Mouse (Mus musculus) splenic B cell, adult 2 months (primary cell): ENCODE data around the gene Zfp646.
"Not testable (repeated sequence)": the region's sequence is repeated elsewhere in the genome, so short reads cannot be mapped to it uniquely, and the experiment has no call there.

Experiments used
- DNase-seq: peaks from one replicate; pipeline ENCODE4 v3.0.0-alpha.2; 2011; ENCODE audit warnings: low read depth, low spot score
- H3K27me3 ChIP-seq: 2 replicates; pipeline ENCODE4 v1.6.1; 2012; ENCODE audit warnings: mild to moderate bottlenecking, low read length, moderate library complexity, mixed read lengths; ENCODE audit not compliant: control insufficient read depth, poor library complexity, insufficient read depth, severe bottlenecking
- H3K36me3 ChIP-seq: 2 replicates; pipeline ENCODE4 v1.6.1; 2012; ENCODE audit warnings: mild to moderate bottlenecking, low read length, moderate library complexity, mixed read lengths; ENCODE audit not compliant: control insufficient read depth, poor library complexity, insufficient read depth, severe bottlenecking

Zfp646 gene

DNA sequence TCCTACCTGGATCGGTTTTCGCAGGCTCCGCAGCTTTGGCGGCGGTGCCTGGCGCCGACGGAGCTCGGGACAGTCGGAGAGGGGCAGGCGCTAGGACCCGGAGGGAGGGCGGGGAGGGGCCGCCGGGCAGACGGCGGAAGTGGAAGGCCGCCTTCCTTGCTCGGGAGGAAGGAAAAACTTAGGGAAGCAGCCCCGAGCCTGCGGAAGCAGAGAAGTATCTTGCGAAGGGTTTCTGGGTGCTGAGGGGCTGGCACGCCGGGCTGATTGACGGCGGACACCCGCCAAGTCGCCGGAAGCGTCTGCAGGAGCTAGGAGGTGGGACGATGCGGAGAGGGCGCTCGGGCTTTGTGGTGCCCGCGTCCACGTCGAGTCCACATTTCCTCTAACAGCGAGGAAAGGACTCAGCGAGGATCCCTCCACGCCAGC is at the start of gene Zfp646:
TSS of gene Zfp646 (plus strand) at position 181 of the 426 bp plus-strand sequence.
- H3K27me3 ChIP-seq: no peaks in the 10 kb centered on the region
- DNase-seq: peak; percentile 84
- peaks cover 11% of the 10 kb centered on the region for H3K36me3 ChIP-seq

DNA sequence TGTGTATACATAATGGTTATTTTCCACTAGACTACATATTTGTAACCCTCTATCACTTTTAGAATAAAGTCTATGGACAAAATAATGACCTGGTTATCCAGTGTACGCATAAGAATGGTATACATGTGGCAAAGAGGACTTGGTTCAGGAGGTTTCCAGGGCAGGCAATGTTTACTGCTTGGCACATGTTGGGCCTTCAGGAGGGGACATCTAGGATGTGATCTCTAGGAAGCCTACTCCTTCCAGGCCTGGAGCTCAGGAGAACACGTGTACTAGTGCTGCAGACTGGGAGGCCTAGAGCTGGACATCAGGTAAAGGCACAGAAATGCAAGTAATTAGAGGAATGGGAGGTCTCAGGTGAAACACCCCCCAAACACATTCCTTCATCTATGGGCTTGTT is 40.5 kb upstream of the Zfp646 start:
- no peaks in the 10 kb centered on the region for H3K27me3 ChIP-seq
- no peaks in the 10 kb centered on the region for H3K36me3 ChIP-seq
- no peak for DNase-seq

DNA sequence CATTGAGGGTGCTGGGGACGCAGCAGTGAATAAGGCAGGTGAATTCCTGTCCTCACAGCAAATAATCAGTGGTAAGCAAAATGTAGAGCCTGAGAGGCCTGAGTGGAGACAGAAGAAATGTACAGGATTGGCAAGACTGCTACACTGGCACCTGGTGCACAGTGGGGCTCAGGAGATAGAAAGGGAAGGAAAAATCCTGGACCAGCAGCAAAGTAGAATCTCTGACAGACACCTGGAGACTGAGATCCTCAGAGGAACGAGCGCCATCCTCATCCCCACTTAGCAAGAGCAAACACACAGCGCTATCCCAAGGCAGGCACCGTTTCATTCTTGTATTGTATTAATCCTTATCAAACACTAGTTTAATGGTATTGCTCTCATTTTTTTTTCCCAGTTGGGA is 38.5 kb upstream of the Zfp646 start:
- no peak for DNase-seq
- H3K36me3 ChIP-seq: no peaks in the 10 kb centered on the region
- no peaks in the 10 kb centered on the region for H3K27me3 ChIP-seq

DNA sequence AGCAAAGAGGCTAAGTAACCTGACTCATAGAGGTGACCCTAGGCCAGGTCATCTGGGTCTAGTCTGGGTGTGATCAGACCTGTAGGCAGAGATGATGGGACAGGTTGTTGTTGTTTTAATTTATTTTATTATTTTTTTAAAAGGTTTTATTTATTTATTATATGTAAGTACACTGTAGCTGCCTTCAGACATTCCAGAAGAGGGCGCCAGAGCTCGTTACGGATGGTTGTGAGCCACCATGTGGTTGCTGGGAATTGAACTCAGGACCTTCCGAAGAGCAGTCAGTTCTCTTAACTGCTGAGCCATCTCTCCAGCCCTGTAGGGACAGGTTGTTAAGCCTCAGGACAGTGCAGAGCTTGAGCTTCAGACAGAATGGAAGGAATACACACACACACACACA is 38.1 kb upstream of the Zfp646 start:
- DNase-seq, H3K36me3 ChIP-seq, H3K27me3 ChIP-seq: not testable (repeated sequence)

DNA sequence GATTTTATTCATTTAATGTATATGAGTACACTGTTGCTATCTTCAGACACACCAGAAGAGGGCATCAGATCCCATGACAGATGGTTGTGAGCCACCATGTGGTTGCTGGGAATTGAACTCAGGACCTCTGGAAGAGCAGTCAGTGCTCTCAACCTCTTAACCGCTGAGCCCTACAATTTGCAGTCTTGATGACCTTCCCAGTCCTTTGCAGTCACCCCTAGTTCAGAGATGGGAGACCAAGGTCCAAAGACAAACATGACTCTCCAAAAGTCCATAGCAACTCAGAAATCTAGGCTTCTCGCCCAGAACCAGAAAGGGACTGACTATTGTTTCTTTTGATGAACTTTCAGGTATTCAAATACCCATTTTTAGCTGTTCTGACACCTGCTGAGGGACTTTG is 36.0 kb upstream of the Zfp646 start:
- H3K27me3 ChIP-seq, H3K36me3 ChIP-seq, DNase-seq: not testable (repeated sequence)

DNA sequence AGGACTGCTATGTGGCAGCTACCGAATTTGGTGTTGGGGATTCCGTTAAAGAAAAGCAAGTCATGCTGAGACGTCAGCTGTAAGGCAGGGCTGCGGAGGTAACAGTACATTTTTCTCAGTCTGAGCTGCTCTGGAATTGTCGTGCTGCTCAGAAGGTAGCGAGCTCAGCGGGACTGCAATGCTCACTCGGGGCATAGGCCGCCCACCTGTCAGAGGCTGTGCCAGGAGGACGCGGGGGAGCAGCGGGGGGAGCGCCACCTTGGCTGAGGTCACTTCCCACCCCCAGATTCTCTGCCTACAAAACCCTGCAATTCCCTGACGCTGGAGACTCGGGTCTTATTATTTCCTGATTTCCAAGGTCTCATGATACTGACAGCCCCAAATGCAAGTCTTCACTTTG is 35.1 kb upstream of the Zfp646 start:
- H3K36me3 ChIP-seq: peaks cover 4% of the 10 kb centered on the region; the same call in 1 of the 2 replicates
- H3K27me3 ChIP-seq: no peaks in the 10 kb centered on the region
- DNase-seq: no peak

DNA sequence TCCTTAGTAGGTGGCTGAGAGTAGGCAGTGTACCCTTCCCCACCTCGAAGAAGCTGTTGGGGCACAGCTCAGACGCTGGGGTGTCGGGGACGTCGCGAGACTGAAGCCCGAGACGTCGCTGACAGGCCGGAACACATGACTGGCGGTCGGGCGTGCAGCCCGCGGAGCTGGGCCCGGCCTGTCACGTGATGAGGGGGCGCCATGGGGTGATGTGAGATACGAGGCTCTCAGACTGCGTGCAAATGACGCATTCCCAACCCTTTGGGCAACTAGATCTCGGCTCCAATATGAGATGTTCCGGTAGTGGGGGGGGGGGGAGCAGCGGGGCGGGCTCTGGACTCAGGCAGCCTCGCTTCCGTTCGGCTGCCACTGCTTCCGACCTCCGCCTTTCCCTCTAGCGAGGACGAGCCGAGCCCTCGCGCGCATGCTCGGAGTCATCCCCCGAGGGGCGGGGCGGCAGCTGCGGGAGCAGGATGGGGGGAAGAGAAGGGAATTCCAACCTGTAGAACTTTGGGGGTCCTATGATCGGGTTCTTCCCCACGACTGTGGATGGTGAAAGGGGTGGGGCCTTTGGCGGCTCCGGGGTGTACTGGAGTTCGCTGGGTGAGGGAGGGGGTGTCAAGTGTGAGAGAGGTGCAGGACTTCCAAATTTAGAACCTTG is 34.6 kb upstream of the Zfp646 start:
- H3K27me3 ChIP-seq: no peaks in the 10 kb centered on the region
- H3K36me3 ChIP-seq: peaks cover 4% of the 10 kb centered on the region
- DNase-seq: peak; percentile 92

DNA sequence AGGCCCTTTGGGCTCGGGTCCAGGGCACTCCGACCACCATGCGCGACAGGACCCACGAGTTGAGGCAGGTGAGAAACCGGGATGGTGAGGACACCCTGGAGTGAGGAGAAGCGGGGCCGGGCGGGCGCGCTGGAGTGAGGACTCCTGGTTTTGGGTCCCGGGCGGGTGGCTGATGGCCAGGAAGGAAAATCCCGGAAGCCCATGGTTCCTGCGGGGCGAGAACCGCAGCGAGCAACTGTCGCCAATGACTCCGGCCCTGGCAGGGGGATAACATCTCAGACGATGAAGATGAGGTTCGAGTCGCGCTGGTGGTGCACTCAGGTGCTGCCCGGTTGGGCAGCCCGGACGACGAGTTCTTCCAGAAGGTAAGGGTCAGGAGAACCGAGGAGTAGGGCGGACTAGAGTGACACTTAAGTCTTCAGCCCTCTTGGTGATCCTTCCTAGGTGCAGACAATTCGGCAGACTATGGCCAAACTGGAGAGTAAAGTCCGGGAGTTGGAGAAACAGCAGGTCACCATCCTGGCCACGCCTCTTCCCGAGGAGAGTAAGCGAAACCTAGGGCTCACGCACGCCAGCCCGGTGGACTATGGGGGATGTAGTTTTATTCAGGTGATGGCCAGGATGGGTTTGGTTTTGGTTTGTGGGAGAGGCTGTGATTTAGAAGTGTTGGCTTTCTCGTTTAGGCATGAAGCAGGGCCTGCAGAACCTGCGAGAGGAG is 33.9 kb upstream of the Zfp646 start:
- DNase-seq: peak; percentile 84
- Histone ChIP-seq H3K27me3 (no peaks in the 10 kb centered on the region), H3K36me3 (peaks cover 4% of the 10 kb centered on the region)

DNA sequence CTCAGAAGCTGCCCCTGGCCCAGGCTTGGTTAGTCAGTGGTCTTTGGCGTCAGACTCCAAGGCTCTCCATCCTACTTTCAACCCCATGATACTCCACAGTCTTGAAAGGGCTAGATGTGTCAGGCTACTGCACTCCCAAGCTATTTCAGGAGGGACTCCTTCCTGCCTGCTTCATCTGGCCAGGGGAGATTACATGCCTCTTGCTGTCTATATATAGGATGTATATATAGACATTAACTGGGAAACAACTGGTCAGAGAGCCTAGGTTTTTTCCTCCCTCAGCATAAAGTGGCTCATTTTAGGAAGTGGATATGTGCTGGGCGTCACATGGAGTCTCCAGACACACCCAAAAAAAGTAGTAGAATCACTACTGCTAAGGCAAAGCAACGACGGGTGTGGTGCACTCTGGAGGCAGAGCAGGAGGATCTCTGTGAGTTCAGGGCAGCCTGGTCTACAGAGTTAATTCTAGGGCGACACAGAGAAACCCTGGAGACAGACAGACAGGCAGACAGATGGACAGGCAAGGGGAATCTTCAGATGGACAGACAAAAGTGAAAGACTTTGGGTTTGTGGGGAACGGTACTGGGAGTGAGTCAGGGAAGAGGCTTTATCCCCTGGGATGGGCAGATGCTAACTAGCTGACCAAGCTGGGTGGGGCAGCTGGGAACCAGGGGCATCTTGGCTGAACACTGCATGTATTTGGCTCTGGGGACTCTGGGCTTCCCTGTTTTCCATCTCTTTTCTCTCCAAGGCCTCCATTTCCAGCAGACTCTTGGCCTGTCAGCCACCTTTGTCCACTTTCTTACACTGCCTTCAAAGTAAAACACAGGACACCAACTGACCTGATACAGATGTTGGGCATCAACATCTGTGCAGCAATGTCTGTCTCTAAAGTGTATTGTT is 25.8 kb upstream of the Zfp646 start:
- no peak for DNase-seq
- Histone ChIP-seq H3K36me3 (no peaks in the 10 kb centered on the region; the same call in 1 of the 2 replicates), H3K27me3 (no peaks in the 10 kb centered on the region)

DNA sequence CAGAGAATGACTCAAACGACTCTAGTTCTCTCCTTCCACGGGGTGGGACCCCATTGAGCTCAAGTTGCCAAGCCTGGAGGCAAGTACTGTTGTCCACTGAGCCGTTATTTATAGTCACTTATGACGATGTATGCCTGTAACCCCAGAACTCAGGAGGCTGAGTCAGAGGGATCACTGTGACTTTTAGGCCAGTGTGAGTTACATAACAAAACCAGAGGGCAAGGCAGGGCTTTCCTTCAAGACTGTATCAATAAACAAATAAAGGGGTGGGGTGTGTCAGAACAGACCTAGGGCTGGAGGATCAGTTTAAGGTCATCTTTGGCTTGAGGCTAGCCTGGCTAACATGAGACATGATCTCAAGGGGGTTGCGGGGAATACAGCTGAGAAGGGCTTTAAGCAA is 25.1 kb upstream of the Zfp646 start:
- no peaks in the 10 kb centered on the region; the same call in 1 of the 2 replicates for H3K36me3 ChIP-seq
- H3K27me3 ChIP-seq: no peaks in the 10 kb centered on the region
- DNase-seq: no peak

DNA sequence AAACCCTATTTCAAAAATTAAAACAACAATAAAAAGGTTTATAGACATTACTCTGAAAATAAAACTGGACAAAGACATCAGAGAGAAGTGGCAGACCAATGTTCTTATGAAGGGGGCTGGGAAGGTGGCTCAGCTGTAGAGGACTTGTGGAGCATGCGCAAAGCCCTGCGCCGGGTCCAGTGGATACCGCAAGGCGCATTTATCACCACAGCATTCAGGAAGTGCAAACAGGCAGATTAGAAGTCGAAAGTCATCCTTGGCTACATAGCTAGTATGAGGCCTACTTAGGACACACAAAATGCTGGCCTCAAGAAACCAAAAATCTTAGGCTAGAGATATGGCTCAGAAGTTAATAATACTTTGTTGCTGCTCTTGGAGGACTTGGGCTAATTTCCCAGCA is 17.8 kb upstream of the Zfp646 start:
- Histone ChIP-seq H3K27me3 (no peaks in the 10 kb centered on the region), H3K36me3 (no peaks in the 10 kb centered on the region)
- no peak for DNase-seq

DNA sequence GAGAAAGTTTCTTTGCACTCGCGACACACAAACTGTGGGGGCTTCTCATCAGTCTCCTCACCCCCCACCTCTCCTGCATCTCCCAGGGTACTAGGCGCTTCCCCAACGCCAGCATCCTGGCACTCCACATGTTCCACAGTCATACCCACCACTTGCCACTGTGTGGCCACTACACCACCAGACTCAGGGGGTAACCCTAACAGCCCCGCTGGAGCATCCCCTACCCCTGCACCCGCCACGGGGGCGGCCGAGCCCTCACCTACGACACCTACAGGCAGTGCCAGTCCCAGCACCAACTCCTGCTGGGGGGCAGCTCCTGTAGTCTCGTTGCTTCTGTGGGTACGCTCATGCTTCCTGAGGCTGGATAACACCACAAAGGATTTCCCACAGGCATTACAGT is 9.6 kb upstream of the Zfp646 start:
- DNase-seq: no peak
- H3K36me3 ChIP-seq: peaks cover 4% of the 10 kb centered on the region

DNA sequence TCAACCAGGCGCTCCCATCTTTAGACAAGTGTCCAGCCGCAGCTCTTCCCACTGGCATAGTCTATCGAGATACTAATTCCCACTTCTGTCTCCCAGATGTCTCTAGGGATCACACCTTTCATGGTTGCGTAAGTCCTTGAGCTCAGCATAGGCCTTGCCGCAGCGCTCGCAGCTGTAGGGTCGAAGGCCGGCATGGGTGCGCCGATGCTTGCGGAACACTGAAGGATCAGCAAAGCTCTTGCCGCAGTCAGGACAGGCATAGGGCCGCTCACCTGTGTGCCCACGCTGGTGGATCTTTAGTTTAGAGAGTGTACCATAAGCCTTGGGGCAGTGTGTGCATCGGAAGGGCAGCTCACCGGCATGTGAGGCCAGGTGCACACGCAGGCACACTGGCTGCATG is 8.4 kb upstream of the Zfp646 start:
- no peaks in the 10 kb centered on the region for H3K27me3 ChIP-seq
- no peak for DNase-seq
- H3K36me3 ChIP-seq: peaks cover 4% of the 10 kb centered on the region

More for the DNA sequence above, 9.6 kb upstream of the Zfp646 start:
- no peaks in the 10 kb centered on the region for H3K27me3 ChIP-seq

DNA sequence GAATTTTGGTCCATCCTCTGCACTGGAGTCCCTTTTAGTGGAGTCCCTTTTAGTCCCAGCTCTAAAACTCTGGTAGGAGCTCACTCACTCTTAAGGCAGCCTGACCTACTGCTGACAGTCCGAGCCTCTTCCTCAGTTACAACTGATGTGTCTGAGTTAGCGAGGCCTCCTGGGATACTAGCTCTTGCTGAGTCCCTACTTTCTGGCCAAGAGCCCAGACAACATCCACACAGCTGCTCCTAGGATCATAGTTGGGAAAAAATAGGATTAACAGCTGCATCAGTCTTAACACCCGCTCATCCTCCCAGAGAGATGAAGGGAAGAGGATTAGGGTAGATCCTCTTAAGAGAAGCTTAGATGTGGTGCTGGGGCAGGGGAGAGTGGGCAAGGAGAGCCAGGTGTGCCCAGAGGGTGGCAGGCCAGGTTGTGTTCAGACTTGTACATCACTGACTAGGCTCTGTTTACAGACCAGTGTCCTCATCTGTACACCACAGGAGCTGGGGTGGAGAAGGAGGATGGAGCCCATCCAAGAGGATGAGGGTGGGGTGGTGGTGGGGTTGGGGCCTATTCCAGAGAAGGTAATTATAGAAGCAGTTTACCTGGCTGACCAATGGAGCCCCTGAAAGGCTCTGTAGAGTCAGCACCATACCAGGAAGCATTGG is 6.7 kb upstream of the Zfp646 start:
- H3K36me3 ChIP-seq: peaks cover 4% of the 10 kb centered on the region

More for the DNA sequence above, 6.7 kb upstream of the Zfp646 start:
- DNase-seq: no peak
- H3K27me3 ChIP-seq: no peaks in the 10 kb centered on the region
